Mouse (Mus musculus): ENCODE results near the gene Hnrnpul1.
"Not testable (repeated sequence)": the region's sequence is repeated elsewhere in the genome, so short reads cannot be mapped to it uniquely, and the experiment has no call there.

Gene Hnrnpul1

GRCm38 (mm10) chr7:25780021-25780420 is 25.5 kb upstream of the Hnrnpul1 start:
- no peak for DNase-seq

DNA sequence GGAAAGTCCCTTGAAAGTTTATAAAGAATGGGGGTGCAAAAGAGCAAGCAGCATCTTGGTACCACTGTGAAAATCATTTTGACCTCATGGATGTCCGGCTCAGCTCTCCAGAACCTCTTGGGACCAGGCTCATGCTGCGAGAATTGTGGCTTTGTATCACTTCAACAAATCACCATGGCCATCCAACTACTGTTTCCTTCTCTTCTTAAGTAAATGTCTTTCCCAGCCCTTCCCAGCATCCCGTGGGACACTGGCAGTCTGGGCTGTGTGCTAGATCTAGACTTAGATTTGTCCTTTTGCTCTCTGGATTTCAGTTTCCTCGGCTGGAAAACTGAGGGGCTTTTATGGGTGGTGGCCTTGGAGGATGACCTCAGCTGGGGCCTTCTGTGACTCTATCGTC is 13.7 kb upstream of the Hnrnpul1 start:
- no peak for DNase-seq

- no peak for DNase-seq
Observed at GRCm38 (mm10) chr7:25766108-25766507, 11.6 kb upstream of the Hnrnpul1 start.

DNA sequence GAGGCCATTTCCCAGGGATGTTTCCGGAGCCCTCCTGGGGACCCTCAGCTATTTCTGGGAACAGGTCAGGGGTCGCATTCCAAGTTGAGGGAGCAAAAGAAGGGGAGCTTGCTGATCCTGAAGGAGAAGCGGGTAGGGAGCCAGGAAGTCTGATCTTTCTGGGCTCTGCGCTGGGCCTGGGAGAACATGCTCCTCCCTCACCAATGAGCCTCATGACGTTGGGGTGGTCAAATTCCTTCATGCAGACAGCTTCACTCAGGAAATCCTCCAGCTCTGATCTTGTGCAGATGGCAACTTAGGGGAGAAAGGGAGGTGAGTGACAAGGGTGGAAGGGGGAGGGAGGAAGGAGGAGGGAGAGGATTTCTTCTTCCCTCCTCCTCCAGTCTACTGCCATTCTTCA is 9.7 kb upstream of the Hnrnpul1 start:
- DNase-seq: no peak

- no peak for DNase-seq
Observed at GRCm38 (mm10) chr7:25763678-25764077, 9.1 kb upstream of the Hnrnpul1 start.

DNA sequence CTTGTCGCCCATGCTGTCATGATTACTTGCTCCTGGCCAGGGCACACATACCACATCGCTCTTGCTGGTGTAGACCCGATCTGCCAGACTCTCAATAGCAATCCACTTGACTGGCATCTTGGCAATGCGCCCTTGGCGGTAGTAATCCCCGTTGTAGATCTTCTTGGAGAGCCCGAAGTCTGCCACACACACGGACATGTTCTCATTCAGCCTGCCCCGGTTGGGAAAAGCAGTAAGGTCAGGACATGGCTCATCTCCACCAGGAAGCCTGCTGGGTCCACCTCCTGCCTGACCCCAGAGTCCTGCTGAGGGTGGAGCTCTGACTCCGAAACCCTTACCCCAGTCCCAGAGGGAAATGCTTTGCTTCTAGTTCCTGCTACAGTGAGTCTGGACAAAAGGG is 6.8 kb upstream of the Hnrnpul1 start:
- no peak for DNase-seq

DNA sequence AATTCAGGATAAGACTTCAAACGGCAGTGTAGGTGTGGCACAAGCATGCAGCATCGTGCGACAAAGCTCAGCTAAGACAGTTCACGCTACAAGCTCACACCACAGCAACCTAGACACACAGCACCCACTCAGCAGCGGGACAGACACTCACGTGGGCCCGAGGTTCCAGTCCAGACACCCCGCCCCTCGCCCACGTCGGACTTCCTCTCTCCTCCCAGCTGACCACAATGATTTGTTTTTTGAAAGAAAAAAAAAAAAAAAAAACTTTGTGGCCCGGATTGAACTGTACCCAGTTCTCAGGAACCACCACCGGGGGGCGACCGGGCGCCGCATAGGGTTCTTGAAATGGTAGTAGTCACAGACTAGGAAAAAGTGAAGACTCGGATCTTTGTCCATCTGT is 1.5 kb upstream of the Hnrnpul1 start:
- peak; percentile 89 for DNase-seq

GRCm38 (mm10) chr7:25755468-25755833 is 894 bp upstream of the Hnrnpul1 start:
- no peak for DNase-seq

DNA sequence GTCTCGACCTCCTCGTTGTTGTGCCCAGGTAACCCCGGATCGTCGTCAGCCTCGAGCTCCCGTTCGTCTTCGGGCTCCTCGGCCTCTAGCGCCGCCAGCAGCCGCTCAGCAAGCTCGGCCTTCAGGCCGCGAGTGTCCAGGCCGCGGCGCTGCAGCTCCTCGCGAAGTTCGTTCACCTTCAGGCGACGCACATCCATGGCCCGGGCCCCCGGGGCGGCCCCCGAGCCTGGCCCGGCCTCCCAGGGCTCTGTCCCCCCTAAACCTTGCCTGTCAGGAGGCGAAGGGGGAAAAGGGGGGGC is 169 bp downstream of the Hnrnpul1 start:
- no peak for DNase-seq

- no peak for DNase-seq
Observed at GRCm38 (mm10) chr7:25753643-25754438, 716 bp downstream of the Hnrnpul1 start.

GRCm38 (mm10) chr7:25753076-25753475 is 1.5 kb downstream of the Hnrnpul1 start:
- no peak for DNase-seq

GRCm38 (mm10) chr7:25746844-25747243 is 7.7 kb downstream of the Hnrnpul1 start:
- DNase-seq: no peak

- no peak for DNase-seq
Observed at GRCm38 (mm10) chr7:25738277-25738676, 16.3 kb downstream of the Hnrnpul1 start.

- no peak for DNase-seq
Observed at GRCm38 (mm10) chr7:25736920-25737319, 17.6 kb downstream of the Hnrnpul1 start.

DNA sequence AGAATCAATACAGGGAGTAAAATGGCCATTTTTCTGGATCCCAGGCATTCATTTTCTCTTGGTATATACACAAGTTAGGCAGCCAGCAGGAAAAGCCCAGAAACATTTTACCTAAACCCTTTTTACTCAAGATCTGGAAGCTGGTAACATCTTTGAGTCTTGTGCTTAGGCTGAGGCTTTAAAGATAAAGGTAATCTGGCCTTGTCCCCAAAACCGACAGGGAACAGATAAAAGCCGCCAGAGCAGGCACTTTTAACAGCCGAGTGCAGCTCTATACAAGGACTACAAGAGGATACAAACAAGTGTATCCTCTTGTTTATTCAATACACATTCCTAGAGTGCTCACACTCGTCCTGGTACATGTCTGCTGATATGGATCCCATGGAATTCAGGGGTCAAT is 19.6 kb downstream of the Hnrnpul1 start:
- DNase-seq: no peak

DNA sequence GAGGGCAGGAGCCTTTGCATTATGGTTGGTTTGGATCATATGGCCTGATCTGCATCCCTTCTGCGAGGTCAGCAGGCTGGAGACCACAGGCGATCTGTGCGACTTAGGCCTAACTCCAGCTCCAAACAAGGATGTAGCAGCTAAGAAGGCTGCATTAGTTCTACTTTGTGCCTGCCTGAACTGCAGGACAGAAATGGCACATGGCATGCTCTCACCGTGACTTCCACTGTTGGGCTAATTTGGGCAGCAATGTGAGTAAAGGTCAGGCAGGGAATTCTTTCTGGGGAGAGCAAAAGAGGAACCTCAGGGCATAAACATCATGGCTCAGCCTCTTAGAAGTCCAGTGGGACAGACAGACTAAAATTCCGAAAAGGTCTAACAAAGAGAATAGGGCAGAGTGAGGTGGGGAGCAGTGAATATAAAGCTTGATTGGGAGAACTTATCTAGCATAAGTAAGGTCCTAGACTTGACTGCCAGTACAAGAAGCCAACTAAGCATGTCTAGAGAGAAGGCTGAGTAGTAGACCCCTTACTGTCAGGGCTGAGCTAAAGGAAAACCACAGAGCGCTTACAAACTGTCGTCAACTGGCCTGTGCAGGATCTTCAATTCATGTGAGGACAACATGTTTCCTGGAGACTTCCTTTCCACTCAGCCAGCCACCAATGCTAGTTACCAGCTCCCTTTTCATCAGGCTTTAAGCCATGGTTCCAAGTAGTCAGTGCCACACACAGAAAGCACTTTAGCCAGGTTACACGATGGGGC is 23.1 kb downstream of the Hnrnpul1 start:
- no peak for DNase-seq

DNA sequence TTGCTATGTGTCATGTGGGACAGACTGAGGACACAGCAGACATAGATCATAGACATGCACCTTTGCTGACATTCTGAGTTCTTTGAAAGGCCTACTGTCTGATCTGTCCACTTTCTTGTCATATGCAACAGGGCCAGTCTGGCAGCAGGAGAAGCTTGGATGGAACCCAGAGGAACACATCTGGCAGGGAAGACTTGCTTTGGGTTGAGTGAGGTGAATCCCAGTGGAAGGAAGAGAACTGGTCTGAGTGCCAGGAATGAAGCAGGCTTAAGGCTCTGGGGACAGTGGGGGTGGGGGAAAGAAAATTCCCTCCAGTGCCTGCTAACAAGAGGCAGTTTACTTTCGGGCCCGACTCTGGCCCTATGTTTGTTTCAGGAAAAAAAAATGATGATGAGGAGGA is 24.7 kb downstream of the Hnrnpul1 start:
- DNase-seq: no peak

- DNase-seq: no peak
Observed at GRCm38 (mm10) chr7:25729396-25729795, 25.2 kb downstream of the Hnrnpul1 start.

GRCm38 (mm10) chr7:25727800-25728199 is 26.8 kb downstream of the Hnrnpul1 start:
- DNase-seq: no peak

DNA sequence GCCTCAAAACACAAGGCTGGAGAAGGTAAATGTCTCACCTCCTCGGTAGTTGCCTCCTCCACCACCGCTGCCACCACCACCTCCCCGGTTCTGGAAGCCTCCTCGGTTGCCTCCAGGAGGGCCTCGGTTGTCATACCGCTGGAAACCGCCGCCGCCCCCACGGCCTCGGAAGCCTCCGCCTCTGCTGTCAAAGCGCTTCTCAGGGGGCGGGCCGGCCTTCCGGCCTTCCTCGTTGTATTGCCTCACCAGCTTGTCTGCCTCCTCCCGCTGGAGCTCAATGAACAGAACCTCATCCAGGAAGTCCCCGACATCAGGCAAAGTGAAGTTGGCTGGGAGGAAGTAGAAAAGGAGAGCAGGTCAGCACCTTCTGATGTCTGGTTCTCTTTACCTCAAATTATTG is 28.7 kb downstream of the Hnrnpul1 start:
- no peak for DNase-seq

- not testable (repeated sequence) for DNase-seq
Observed at GRCm38 (mm10) chr7:25721776-25722175, 32.8 kb downstream of the Hnrnpul1 start.

DNA sequence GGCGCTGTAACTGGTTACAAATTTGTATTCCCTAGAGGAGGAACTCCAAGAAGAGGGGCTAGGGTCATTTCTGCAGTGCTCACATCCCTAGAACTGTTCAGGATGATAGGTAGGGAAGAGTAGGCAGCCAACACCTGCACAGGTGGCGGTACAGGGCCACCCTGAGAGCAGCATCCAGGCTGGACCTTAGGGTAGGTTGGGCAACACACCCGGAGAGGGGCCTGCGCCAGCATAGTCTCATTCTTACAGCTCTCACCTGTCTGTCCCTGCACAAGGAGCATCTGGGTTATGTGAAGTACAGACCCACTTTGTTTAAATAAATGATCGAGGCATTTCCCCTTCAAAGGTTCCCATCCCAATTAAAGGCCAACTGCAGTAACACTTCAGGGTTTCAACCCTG is 33.8 kb downstream of the Hnrnpul1 start:
- DNase-seq: no peak

DNA sequence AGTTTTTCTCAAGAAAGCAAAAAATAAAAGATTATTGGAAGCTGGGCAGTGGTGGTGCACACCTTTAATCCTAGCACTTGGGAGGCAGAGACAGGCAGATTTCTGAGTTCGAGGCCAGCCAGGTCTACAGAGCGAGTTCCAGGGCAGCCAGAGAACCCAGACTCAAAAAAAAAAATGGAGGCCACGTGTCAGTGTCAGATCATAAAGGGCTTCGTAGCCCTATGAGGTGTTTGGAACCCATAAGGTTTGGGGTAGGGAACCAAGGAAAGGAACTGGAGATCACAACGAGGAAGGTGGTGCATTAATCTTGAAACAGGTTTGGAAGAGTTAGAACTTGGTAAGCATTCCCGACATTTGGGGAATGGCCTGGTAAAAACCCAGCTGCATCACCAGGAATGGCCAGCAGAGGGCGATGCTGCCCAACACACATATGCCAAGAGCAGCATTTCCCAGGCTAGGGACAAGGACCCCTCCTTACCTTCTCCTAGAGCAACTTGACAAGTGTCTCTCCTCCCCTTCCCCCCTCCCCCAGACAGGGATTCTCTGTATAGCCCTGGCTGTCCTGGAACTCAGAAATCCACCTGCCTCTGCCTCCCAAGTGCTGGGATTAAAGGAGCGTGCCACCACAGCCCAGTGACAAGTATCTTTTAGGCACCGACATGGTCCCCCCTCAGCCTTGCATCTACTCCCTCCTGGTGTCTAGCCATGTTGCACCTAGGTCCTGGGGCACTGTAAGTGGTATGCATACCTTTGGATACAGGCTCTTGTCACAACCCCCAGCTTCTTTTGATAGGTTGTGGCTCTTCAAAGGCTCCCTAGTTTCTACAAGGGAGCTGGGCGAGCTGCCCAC is 34.6 kb downstream of the Hnrnpul1 start:
- DNase-seq: peak; percentile 72
